Mouse (Mus musculus) liver, embryonic 13.5 days (tissue): ENCODE measurements around the gene Dusp27. TPM values are rescaled to one million over a fixed set of nuclear protein-coding genes. Genes with fewer than 3 reads are reported as not detected.

Experiments
- ATAC-seq: fragments of 200-750 bp; cut with Nextera tagmentation; 2 replicates; pipeline ENCODE4 v1.8.0; 2017; ENCODE audit warnings: low read depth, mild to moderate bottlenecking, moderate number of reproducible peaks, moderate library complexity
- DNase-seq: peaks from one replicate; pipeline ENCODE4 v3.0.0; 2022
- H3K27ac ChIP-seq: fragments of 300-500 bp; sonication (generic); 2 replicates; pipeline ENCODE4 v1.5.1; 2015; ENCODE audit warnings: moderate library complexity, mild to moderate bottlenecking, inconsistent platforms
- H3K27me3 ChIP-seq: fragments of 300-500 bp; sonication (generic); 2 replicates; pipeline ENCODE4 v1.6.1; 2015; ENCODE audit warnings: mild to moderate bottlenecking, inconsistent platforms
- H3K36me3 ChIP-seq: fragments of 300-500 bp; sonication (generic); 2 replicates; pipeline ENCODE4 v1.6.1; 2015; ENCODE audit warnings: mild to moderate bottlenecking, inconsistent platforms
- H3K4me1 ChIP-seq: fragments of 300-500 bp; sonication (generic); replicated peaks from 2 replicates; pipeline ENCODE4 v1.6.1; 2015; ENCODE audit warnings: inconsistent platforms
- H3K4me2 ChIP-seq: fragments of 300-500 bp; sonication (generic); 2 replicates; pipeline ENCODE4 v1.6.1; 2015; ENCODE audit warnings: inconsistent platforms, mild to moderate bottlenecking, moderate library complexity
- H3K4me3 ChIP-seq: fragments of 300-500 bp; sonication (generic); replicated peaks from 2 replicates; pipeline ENCODE4 v1.5.1; 2015; ENCODE audit warnings: mild to moderate bottlenecking, inconsistent platforms
- H3K9ac ChIP-seq: fragments of 300-500 bp; sonication (generic); 2 replicates; pipeline ENCODE4 v1.6.1; 2015; ENCODE audit warnings: mild to moderate bottlenecking, inconsistent platforms
- H3K9me3 ChIP-seq: fragments of 300-500 bp; sonication (generic); replicated peaks from 2 replicates; pipeline ENCODE4 v1.6.1; 2016; ENCODE audit warnings: inconsistent platforms
- WGBS: fragments of 180-500 bp; shearing (Covaris S2); methylation state at CpG from one replicate; pipeline ENCODE4 v1.1.7; 2015; ENCODE audit not compliant: insufficient replicate concordance; 5-methylcytosine and 5-hydroxymethylcytosine counted together
- polyA plus RNA-seq: library from polyadenylated mRNA; unstranded; fragments of >200 nt; fragmentation: Nextera tagmentation; extraction: Ambion mirVana; gene quantifications from 2 replicates; pipeline ENCODE4 v1.2.1, GENCODE M21; 2015

Gene Dusp27
- polyA plus RNA-seq, 1 experiment from 2014 or later: 0.16 TPM

DNA sequence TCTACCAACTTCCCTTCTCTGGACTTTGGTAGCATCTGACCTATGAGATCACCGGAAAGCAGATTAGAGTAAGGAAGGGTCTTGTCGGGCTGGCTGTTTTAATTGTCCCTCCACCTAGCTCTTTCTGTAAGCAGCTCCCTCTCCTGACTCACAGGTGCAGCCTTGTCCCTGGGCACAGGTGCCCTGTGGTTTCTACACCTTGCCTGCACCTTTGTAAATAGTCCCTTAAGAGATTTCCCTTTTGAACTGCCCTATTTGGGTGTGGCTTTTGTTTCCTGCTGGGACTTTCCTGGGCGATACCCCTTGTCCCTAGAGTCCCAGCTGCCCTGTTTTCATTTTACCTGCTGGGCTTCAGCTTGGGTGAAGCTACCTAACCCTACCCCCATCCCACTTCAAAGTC lies 33.3 kb downstream of the Dusp27 start:
- H3K9ac ChIP-seq: no peak overlapping the region
- H3K4me2 ChIP-seq: no peak overlapping the region

DNA sequence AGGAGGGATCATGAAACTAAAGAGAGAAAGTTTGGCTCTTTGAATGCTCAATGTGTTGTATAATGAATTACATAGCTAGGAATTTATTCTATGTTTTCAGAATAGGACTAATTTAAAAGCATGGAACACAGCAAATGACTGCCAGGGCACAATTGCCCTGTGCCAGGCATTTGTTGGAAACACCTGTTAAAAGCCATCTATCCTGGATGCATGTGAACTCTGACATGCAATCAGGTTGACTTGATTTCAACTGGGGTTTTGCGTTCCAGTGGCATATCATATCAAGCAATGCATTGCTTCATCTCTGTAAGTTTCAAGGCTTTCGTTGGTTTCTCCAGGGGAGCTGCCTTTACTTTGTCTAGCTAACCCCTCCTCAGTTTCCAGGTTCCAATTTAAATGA lies 37.4 kb downstream of the Dusp27 start:
- 67% methylated on average over 2 of the region's 2 CpGs for WGBS

More for the DNA sequence above, 33.3 kb downstream of the Dusp27 start:
- Histone ChIP-seq H3K4me3 (no peak overlapping the region), H3K36me3 (no peaks in the 10 kb centered on the region), H3K27ac (no peak overlapping the region), H3K9me3 (no peaks in the 10 kb centered on the region), H3K4me1 (no peaks in the 10 kb centered on the region), H3K27me3 (no peaks in the 10 kb centered on the region)
- ATAC-seq (no peak), DNase-seq (no peak)
- WGBS: 70% methylated on average over 3 of the region's 3 CpGs

DNA sequence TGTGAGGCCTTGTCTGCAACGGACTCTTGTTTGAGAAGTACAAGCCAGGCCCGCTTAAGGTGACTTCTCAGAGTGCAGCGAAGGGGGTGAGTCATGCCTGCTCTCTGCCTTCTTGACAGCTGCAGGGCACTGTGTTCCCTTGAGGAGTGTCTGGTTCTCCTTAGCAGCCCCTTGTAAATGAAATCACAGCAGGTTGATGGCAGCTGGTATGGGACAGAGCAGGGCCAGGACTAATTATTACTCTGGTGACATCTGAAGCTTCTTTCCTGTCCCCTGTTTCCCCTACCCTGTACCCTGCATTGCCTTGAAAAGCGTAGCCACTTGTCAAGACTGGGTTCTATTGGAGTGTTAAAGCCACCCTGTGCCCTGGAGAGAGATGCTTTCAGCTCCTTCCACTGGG lies 38.0 kb downstream of the Dusp27 start:
- no peak overlapping the region for H3K9ac ChIP-seq
- H3K27ac ChIP-seq: no peak overlapping the region
- ATAC-seq (no peak), DNase-seq (no peak)
- no peaks in the 10 kb centered on the region for H3K4me1 ChIP-seq
- no peaks in the 10 kb centered on the region for H3K27me3 ChIP-seq
- no peak overlapping the region for H3K4me2 ChIP-seq
- no peaks in the 10 kb centered on the region for H3K36me3 ChIP-seq
- no peaks in the 10 kb centered on the region for H3K9me3 ChIP-seq
- no peak overlapping the region for H3K4me3 ChIP-seq
- 47% methylated on average over 4 of the region's 4 CpGs for WGBS

More for the DNA sequence above, 37.4 kb downstream of the Dusp27 start:
- Histone ChIP-seq H3K36me3 (no peaks in the 10 kb centered on the region), H3K27ac (no peak overlapping the region), H3K4me2 (no peak overlapping the region), H3K9me3 (no peaks in the 10 kb centered on the region), H3K27me3 (no peaks in the 10 kb centered on the region), H3K4me3 (no peak overlapping the region), H3K9ac (no peak overlapping the region), H3K4me1 (no peaks in the 10 kb centered on the region)
- no peak for DNase-seq
- no peak for ATAC-seq

DNA sequence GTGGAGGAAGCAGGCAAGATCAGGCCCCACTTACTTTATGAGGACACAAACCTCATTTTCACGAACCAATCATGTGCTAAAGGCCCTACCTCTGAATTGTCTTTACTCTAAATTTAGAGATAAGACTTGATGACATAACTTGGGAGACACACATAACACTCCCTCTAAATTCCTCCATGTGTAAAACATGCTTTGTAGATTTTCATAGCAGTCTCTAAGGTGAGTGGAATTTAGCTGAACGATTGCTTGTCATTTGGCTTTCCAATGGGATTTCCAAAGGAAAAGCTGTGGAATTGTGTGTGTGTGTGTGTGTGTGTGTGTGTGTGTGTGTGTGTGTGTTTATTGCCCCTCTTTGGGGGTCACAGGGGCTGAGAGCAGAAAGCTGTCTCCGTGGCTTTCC lies 38.4 kb downstream of the Dusp27 start:
- no peak overlapping the region for H3K9ac ChIP-seq
- no peaks in the 10 kb centered on the region for H3K4me1 ChIP-seq
- no peak overlapping the region for H3K4me3 ChIP-seq
- no peak overlapping the region for H3K27ac ChIP-seq
- WGBS: 47% methylated on average over 3 of the region's 3 CpGs
- no peaks in the 10 kb centered on the region for H3K36me3 ChIP-seq
- ATAC-seq (no peak), DNase-seq (no peak)
- no peak overlapping the region for H3K4me2 ChIP-seq
- H3K27me3 ChIP-seq: no peaks in the 10 kb centered on the region
- no peaks in the 10 kb centered on the region for H3K9me3 ChIP-seq

DNA sequence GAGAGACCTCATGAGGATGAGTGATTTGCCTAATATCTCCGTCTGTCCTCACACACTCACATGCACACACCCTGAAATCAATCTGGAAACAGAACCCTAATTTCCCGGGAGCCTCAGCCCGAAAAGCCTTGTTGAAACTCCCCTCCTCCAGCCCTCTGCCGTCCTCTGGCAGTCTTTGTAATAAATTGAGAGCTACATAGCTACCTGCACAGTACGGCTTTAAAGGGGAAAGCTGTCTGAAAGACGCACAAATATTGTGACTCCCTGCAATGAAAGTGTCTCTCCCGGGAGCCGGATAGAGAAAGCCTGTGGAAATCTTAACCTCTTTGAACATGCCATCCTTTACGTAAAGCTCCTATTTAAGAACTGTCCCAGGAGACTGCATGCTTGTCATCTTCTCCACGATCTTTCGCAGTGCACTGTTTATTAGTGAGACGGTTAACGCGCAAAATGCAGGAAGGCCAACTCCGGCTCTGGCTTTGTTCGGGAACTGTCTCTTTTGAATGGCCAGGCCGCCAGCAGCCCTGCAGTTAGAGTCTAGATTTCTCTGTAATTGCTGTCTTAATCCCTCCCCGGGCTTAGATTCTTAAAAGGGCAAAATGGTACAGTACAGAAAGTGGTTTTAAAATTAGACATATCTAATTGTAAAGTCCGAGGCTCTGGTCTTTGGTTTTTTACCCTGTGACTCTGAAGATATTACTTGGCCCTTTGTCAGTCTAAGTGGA lies 39.1 kb downstream of the Dusp27 start:
- 79% methylated on average over 19 of the region's 19 CpGs for WGBS
- no peaks in the 10 kb centered on the region for H3K9me3 ChIP-seq
- H3K9ac ChIP-seq: no peak overlapping the region
- H3K4me1 ChIP-seq: no peaks in the 10 kb centered on the region
- H3K4me2 ChIP-seq: no peak overlapping the region
- no peak overlapping the region for H3K4me3 ChIP-seq
- no peaks in the 10 kb centered on the region for H3K36me3 ChIP-seq
- no peak overlapping the region for H3K27ac ChIP-seq
- H3K27me3 ChIP-seq: no peaks in the 10 kb centered on the region
- DNase-seq: no peak
- ATAC-seq: no peak

DNA sequence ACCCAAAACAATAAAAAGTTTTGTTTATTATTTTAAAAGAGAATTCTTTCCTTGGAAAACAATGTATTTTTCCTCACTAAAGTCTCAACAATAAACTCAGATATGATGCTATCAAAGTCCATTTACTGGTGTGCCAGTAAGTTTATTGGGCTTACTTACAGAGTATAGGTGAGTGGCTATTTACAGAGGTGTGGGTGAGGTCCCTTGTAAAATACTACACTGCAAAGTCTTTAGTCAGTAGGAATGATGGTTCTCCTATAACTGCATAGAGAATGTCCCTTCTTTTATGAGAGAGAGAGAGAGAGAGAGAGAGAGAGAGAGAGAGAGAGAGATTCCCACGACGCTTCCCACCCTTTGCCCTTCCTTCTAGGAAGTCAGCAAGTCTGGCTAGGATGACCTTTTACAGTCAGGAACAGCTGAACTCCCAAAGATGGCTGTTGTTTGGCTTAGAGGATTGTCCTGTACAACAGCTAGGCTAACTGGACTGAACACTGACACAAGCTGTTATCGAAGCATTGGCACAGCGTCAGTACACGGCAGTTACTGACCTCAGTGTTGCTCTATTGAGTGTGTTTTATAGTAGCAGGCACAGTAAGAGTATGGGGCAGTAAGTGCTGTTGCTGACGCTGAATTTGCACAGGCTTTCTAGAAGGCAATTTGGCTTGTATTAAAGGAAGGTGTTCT lies 50.5 kb downstream of the Dusp27 start:
- H3K4me1 ChIP-seq: no peaks in the 10 kb centered on the region
- H3K27me3 ChIP-seq: no peaks in the 10 kb centered on the region
- no peak overlapping the region for H3K27ac ChIP-seq
- WGBS: 64% methylated on average over 6 of the region's 6 CpGs
- ATAC-seq: no peak
- H3K4me3 ChIP-seq: no peak overlapping the region
- DNase-seq: no peak
- H3K9me3 ChIP-seq: no peaks in the 10 kb centered on the region
- no peaks in the 10 kb centered on the region for H3K36me3 ChIP-seq
- no peak overlapping the region for H3K9ac ChIP-seq
- no peak overlapping the region for H3K4me2 ChIP-seq

DNA sequence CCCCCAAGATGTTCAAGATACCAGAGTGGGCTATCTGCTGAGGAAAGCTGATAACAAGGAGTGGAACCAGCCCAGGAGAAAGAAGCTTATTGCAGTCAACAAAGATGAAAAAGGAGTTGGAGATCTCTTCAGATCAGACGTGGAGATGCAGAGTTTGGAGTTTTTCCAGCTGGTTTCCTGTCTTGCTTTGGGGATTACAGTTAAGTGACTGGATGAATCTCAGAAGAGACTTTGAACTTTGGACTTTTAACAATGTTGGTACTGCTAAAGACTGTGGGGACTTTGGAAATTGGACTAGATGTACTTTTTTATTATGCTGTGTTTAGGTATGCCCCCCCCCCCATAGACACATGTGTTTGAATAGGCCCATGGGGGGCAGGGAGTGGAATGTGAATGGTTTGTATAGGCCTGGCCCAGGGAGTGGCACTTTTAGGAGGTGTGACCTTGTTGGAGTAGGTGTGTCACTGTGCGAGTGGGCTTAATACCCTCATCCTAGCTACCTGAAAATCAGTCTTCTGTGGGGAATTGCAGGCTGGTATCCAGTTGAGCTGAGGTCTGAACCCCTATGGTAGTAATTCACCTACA lies 59.8 kb downstream of the Dusp27 start:
- ATAC-seq (no peak), DNase-seq (no peak)
- 51% methylated on average over 2 of the region's 2 CpGs for WGBS
- Histone ChIP-seq H3K9me3 (no peaks in the 10 kb centered on the region), H3K27me3 (no peaks in the 10 kb centered on the region), H3K4me2 (no peak overlapping the region), H3K36me3 (no peaks in the 10 kb centered on the region), H3K9ac (no peak overlapping the region), H3K27ac (no peak overlapping the region), H3K4me1 (0 out of 2 replicates have a peak, but pooled peaks cover 2% of the 10 kb centered on the region), H3K4me3 (no peak overlapping the region)

DNA sequence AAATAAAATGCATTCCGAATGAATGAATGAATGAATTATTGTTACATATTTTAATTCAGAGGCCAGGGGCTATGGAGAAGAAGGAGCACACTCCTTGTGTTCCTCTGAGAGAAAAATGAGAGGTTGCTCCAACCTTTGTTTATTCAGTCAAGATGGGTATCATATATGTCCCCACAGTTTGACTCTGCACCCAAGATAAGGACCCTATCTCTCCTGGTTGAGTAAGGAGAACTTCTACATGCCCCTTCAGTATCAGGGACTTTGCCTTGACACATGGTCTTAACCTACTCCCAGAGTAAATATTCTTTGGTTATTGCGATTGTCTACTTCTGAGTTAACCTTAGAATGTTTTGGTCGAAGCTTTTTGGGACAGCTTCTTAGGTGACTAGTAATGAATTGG lies 63.9 kb downstream of the Dusp27 start:
- Histone ChIP-seq H3K27ac (no peak overlapping the region), H3K4me2 (no peak overlapping the region), H3K27me3 (no peaks in the 10 kb centered on the region), H3K4me1 (peaks cover 6% of the 10 kb centered on the region; the same call in 1 of the 2 replicates), H3K9ac (no peak overlapping the region), H3K36me3 (no peaks in the 10 kb centered on the region), H3K9me3 (no peaks in the 10 kb centered on the region), H3K4me3 (no peak overlapping the region)
- DNase-seq (no peak), ATAC-seq (peak; percentile 48)
- 63% methylated on average over 3 of the region's 3 CpGs for WGBS

DNA sequence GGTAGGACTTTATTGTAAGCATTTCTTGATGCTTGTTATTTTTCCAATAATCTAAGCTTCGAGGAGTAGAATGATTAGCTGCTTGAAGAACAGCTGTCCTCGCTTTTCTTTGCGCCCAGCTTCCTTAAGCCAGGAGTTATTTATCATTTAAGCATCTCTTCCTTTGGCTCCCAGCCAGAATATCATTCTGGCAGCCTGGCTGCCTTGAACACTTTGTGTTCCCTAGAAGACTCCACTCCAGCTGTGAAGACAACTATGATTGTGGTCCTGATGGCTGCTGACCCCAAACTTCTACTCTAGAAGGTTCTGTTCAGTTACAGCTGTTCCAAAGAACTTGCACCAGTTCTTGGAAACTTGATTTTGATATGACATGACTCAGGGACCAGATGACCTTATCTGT lies 66.2 kb downstream of the Dusp27 start:
- no peaks in the 10 kb centered on the region for H3K36me3 ChIP-seq
- H3K27ac ChIP-seq: no peak overlapping the region
- ATAC-seq (no peak), DNase-seq (no peak)
- H3K9ac ChIP-seq: no peak overlapping the region
- H3K4me2 ChIP-seq: no peak overlapping the region
- H3K27me3 ChIP-seq: 0 out of 2 replicates have a peak, but pooled peaks cover 6% of the 10 kb centered on the region
- H3K9me3 ChIP-seq: no peaks in the 10 kb centered on the region
- 61% methylated on average over 3 of the region's 3 CpGs for WGBS
- no peak overlapping the region for H3K4me3 ChIP-seq
- H3K4me1 ChIP-seq: peaks cover 6% of the 10 kb centered on the region; the same call in 1 of the 2 replicates

DNA sequence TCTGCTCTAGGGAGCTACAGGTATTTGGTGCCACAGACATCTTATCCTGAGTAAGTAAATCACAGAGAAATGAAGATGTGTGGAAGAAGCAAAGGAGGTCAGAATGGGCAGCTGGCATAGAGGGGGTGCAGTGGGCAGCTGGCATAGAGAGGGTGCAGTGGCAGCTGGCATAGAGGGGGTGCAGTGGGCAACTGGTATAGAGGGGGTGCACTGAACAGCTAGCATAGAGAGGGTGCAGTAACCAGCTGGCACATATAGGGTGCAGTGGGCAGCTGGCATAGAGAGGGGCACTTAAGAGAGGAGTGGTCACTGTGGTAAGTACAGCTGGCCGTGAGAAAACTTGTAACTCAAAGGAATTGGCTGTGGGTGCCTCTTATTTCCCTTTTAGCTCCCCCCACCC lies 67.3 kb downstream of the Dusp27 start:
- Histone ChIP-seq H3K9ac (no peak overlapping the region), H3K4me2 (no peak overlapping the region), H3K27me3 (0 out of 2 replicates have a peak, but pooled peaks cover 6% of the 10 kb centered on the region), H3K27ac (no peak overlapping the region), H3K4me1 (peaks cover 6% of the 10 kb centered on the region; the same call in 1 of the 2 replicates), H3K36me3 (no peaks in the 10 kb centered on the region), H3K4me3 (no peak overlapping the region), H3K9me3 (no peaks in the 10 kb centered on the region)
- 48% methylated on average over 1 of the region's 1 CpGs for WGBS
- DNase-seq (no peak), ATAC-seq (no peak)

DNA sequence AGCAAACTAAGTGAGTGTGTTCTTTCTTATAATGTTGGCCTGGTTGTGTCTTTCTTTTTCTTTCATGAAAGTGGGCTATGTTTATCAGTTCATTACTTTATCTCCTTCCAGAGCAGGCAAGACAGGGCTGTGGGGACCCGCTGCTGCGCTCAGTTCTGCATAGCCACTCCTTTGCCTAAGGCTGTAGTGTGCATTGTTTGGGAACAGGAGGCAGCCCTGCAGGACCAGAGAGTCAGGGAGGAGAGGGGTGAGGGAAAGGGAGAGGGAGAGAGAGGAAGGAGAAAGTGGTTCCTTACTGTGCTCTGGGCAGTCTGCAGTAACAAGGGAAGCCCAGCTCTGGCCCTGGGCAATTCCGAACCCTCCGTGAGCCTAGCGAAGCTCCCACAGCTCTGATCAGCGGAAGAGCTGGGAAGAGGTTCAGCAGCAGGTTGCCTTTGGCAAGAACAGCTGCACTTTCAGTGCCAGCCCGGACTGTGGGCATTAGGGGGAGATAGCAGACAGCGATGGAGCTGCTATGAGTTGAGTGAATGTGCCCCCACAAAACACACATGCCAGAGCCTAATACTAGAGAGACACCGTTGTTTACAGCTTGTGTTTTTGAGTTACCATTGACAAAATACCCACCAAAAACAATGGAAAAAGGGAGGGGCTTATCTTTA lies 71.5 kb downstream of the Dusp27 start:
- Histone ChIP-seq H3K27ac (no peak overlapping the region), H3K27me3 (0 out of 2 replicates have a peak, but pooled peaks cover 6% of the 10 kb centered on the region), H3K4me1 (peaks cover 6% of the 10 kb centered on the region), H3K4me2 (no peak overlapping the region), H3K9me3 (no peaks in the 10 kb centered on the region), H3K9ac (no peak overlapping the region), H3K4me3 (no peak overlapping the region), H3K36me3 (no peaks in the 10 kb centered on the region)
- DNase-seq (no peak), ATAC-seq (no peak)
- WGBS: 51% methylated on average over 9 of the region's 9 CpGs
